Mouse (Mus musculus) gastrocnemius, postnatal 10 days (tissue): Measurements from ENCODE around the gene Adap1. TPM values are rescaled to one million over a fixed set of nuclear protein-coding genes. Genes with fewer than 3 reads are reported as not detected.

ENCODE experiments used
- DNase-seq: peaks from one replicate; pipeline ENCODE4 v3.0.0; 2021; ENCODE audit warnings: mixed read lengths
- microRNA-seq, 2 experiments: library from miRNA; unstranded; fragments of <30 nt; microRNA quantifications; one replicate each; pipeline ENCODE4 v1.2.0; 2021
- total RNA-seq, 2 experiments: library from RNA; stranded (reverse); gene quantifications; 2 replicates each; pipeline ENCODE4 v1.2.3; 2021

Gene Adap1
- total RNA-seq, 2 experiments from 2014 or later = 2.2 to 2.6 TPM

DNA sequence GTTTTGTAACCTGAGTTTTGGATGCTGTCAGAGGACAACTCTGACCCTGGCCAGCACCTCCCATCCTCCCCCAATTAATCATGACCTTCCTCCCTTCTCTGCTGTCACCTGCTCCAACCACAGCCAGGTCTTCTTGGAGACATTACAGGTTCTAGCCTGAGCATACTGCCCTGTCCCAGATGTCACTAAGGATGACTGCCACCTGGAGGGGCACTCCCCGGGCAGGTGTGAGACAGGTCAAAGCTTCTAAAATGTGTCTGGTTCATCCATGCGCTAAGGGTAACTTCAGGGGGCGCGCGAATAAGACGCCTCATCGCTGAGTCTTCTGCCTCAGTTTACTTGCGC lies 73.7 kb downstream of the Adap1 start:
- DNase-seq = no peak

DNA sequence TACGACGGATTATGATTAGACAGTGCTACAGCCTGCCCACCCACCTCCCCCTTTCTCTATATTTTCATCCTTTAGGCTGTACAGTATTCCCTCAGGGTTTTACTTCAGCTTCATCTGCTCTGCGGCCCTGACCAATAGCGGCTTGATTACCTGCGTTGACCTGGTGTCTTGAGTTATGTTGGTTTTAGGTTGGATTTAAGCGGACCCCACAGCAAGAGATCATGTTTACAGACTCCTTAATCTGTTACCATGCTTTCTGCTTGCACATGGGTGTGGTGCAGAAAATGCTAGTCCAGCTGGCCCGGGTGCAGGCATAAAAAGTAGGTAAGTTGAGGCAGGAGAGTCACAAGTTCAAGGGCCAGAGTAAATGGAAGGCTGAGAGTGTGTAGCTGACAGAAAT lies 74.1 kb downstream of the Adap1 start:
- no peak for DNase-seq

DNA sequence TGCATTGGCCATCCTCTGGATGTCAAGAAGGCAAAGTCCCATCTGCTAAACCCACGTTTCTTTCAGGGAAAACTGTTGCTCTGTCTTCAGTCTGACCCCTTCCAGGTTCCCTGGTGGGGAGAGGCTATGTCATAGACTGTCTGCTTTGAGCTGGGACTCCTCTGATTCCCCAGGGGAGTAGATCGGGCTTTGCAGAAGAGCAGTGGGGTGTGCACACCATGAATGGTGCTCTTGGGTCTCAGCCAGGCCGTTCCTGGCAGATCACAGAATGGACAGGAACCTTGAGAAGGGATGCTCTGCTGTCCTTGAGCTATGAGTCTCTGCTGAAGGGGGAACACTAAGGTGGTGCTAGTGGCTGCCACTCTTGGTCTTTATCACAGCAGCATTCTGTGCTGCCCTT lies 76.6 kb downstream of the Adap1 start:
- no peak for DNase-seq

DNA sequence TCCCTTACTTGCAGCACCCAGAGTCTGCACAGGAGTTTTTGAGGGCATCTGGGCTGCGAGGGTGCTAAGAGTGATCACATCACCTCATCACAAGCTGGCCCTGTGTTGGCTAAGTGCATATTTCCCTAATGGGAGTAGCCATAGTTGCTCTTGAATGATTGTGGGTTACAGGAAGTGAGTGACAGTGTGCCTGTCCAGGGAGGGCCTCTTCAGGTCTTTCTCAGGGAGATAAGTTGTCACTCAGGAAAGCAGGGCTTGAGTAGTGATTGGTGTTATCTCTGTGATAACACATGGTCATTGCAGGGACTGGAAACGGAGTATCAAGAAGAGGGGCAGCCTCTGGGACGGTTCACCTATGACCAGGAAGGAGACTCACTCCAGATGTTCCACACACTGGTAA lies 77.7 kb downstream of the Adap1 start:
- DNase-seq = no peak

DNA sequence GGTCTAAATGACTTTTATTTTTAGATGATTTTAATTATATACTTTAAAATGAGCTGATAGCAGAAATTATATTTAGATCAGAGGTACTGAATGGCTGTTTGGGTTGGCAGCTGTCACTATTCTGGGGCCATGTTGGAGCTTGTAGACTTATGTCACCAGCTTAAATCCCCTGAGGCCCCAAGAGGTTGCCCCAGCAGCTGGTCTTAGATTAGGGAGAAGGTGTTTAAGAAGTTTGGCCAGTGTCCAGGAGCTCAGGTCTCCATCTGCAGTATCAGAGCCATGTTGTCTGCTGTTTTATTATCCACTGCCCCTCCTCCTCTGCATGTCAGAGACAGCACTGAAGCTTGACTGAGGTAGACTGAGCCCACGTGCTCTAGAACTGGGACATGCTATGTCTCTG lies 82.0 kb downstream of the Adap1 start:
- no peak for DNase-seq

DNA sequence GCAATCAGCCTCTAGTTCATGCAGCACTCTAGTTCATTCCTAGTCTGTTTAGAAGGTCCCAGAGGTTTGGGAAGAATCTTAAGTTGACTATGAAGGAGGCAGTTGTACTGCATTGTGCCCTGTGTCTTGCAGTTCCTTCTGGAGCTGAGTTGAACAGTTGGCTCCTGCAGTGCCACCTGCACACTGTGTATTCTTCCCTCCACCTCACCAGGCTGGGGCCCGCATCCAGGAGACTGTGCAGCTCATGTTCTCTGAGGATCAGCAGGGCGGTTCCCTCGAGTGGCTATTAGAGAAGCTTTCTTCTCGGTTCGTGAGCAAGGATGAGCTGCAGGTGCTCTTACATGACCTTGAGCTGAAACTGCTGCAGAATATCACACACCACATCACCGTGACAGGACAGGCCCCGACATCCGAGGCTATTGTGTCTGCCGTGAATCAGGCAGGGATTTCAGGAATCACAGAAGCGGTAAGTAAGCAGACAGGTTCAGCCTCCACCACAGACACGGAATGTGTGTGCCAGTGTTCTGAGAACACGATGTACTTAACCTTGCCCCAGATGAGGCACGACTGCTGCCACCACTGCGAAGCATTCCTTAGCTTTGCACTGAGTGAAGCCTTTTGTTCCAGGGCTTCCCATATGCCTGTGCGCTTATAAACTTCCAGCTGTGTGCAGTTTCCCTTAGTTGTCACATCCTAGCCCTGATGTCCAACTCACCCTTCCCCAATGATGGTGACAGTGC lies 84.2 kb downstream of the Adap1 start:
- no peak for DNase-seq

DNA sequence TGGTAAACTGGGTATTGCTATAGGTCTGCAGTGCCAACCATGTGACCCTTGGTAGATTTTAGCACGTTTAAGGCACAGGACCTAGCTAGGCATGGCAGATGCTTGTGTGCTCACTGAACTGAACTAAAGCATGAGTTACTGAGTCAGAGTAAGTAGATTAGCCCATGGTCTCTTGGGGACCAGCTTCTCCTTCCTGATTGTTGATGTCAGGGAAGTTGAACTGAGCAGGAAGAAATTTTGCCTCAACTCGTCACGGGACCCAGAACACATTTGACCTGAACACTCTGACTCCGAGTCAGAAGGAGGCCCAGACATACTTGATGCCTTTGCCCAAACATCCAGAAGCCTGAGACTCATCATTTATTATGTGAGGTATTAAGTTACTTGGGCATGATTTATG lies 88.0 kb downstream of the Adap1 start:
- no peak for DNase-seq

DNA sequence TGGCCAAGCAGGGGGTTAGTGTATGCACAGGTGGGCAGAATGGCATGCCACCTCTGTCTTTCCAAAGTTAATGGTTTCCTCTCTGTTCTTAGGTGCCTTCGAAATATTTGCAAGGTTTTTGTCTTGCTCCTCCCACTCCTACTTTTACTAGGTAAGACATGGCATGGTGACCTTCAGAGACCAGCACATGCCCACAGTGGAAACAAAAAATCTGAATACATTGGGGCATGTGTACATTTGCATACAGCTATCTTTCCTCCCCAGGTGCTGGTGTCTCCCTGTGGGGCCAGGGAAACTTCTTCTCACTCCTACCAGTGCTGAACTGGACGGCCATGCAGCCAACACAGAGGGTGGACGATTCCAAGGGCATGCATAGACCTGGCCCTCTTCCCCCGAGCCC lies 91.0 kb downstream of the Adap1 start:
- DNase-seq = no peak

DNA sequence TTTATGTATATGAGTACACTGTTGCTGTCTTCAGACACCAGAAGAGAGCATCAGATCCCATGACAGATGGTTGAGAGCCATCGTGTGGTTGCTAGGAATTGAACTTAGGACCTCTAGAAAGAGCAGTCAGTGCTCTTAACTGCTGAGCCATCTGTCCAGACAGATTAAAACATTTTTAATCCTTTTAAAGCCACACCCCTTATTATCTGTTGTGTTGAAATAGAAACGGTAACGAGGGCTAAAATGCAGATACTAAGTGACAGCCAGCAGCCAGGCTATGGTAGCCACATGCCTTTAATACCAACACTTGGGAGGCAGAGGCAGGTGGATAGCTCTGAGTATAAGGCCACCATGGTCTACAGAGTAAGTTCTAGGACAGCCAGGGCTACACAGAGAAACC lies 93.3 kb downstream of the Adap1 start:
- no peak for DNase-seq

DNA sequence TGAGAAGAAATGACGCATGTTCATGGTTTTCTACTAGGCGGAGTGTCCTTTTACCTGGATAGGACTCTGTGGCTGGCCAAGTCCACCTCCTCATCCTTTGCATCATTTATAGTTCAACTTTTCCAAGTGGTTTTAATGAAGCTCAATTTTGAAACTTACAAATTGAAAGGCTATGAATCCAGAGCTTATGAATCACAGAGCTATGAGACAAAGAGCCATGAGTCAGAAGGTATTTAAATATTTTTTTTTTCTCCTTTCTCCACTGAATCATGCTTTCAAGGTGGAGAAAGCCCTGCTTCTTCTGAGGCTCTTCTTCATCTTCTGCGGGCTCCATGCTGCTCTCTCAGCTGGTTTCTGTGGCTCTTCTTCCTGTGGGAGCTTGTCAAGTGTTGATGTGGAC lies 95.7 kb downstream of the Adap1 start:
- DNase-seq = no peak

DNA sequence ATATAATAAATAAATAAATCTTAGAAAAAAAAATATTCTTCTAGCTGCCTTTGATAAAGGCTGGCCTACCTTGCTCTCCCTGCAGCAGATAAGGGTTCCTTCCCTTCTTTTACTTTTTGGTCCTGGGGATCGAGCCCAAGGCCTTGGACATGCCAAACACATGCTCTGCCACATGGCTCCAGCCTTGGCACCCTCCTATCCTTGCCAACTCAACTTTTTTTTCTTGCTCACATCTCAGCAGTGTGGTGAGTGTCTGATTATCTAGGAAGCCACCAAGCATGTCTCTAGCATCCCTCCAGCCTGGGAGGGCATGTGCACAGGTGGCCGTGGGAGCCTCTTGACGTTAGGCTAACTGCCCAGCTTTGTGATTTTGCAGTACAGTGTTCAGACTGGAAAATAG lies 97.1 kb downstream of the Adap1 start:
- DNase-seq = no peak

DNA sequence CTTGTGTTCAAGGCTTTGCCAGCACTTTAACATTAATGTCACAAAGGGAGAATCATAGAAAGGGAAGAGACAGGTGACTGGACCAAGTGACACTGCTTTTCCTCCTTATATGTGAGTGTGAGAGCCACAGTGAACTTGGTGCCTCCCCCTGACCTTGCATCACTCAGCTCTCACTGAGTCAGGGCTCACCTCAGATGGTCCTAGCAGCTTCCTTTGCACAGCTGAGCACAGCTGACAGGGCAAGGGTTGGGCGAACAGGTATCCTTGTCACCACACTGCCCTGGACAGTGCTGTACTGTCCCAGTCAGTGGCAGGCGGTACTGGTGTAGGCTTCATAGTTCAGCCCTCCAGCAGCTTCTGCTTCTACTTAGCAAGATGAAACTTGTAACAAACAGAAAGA lies 97.8 kb downstream of the Adap1 start:
- DNase-seq = no peak

DNA sequence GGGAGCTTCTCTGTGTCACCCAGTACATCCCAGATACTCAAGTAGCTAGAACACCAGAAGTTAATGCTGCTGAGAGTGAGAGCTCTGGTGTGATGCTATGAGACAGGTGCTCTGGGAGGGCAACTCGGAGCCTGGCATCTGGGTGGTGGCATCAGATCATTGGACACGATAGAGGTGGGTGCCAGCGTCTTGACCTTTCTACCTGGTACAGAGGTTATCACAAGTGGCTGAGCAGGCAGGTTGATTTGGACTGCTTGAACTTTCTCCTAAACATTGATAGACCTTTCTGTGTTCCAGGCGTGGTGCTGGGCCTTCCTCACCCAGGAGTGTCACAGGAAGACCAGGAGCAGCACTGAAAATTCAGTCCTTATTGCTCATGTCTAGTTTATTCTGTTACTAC lies 98.2 kb downstream of the Adap1 start:
- DNase-seq = no peak

DNA sequence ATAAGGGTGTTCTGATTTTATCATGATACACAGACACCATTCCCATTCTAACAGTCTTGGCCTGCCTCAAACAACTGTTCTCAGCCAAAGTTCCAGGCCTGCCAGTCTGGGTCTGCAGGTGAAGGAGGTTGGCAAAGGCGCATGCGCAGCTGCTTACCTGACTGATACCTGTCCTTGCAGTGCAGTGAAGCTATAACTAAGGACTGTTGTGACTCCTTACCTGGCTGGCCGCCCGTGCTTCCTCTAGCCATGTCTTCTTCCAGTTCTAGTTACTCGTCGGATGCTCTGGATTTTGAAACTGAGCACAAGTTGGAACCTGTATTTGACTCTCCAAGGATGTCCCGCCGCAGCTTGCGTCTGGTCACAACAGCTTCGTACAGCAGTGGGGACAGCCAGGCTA lies 102.1 kb downstream of the Adap1 start:
- no peak for DNase-seq

Small RNAs within 50 kb of the gene (microRNA-seq; reads per million reads assigned to microRNA genes)
- 145 to 205 reads per million in 2 experiments for gene Mir339

Other genes with a start within 250 kb of the Adap1 start
- 1 to 10 TPM; 3.2 to 4.3 TPM for gene Prkar1b, start 175.6 kb downstream of the Adap1 start, total RNA-seq
- gene Dnaaf5, start 175.4 kb downstream of the Adap1 start, total RNA-seq = 10 to 100 TPM in 1 of 2 experiments, 1 to 10 TPM in 1; 9.0 to 10.1 TPM
- gene Sun1, start 125.0 kb downstream of the Adap1 start, total RNA-seq = 10 to 100 TPM; 42.7 to 52.4 TPM
- gene Get4, start 73.3 kb downstream of the Adap1 start, total RNA-seq = 10 to 100 TPM; 48.4 to 55.6 TPM
- gene Cox19, start 25.8 kb upstream of the Adap1 start, total RNA-seq = 10 to 100 TPM; 72.0 to 76.4 TPM
- not detected for gene Cyp2w1, start 27.0 kb upstream of the Adap1 start, total RNA-seq
- 10 to 100 TPM; 13.0 to 19.0 TPM for gene Gpr146, start 52.1 kb upstream of the Adap1 start, total RNA-seq
- gene C130050O18Rik, start 79.7 kb upstream of the Adap1 start, total RNA-seq = 1 to 10 TPM; 1.0 to 1.5 TPM
- 1 to 10 TPM; 2.3 to 2.7 TPM for gene Gper1, start 97.5 kb upstream of the Adap1 start, total RNA-seq
- gene 3110082I17Rik, start 134.9 kb upstream of the Adap1 start, total RNA-seq = 10 to 100 TPM; 11.8 to 12.2 TPM
- gene Zfand2a, start 158.9 kb upstream of the Adap1 start, total RNA-seq = 10 to 100 TPM; 10.0 to 11.7 TPM
- gene Uncx, start 217.9 kb upstream of the Adap1 start, total RNA-seq = not detected